Mouse (Mus musculus): ENCODE measurements around the gene Sprtn. TPM values are rescaled to one million over a fixed set of nuclear protein-coding genes. Genes with fewer than 3 reads are reported as not detected.
A peak's percentile ranks its signal among the peaks of the same experiment; 100 is the strongest.

Gene Sprtn
- total and polyA plus RNA-seq, 2 experiments from 2014 or later: 6.0 to 16.0 TPM

GRCm38 (mm10) chr8:124929006-124929405 is 31.3 kb downstream of the Sprtn start:
- Histone ChIP-seq H3K9me3 (ENCODE audit: low read length) (no peaks in the 10 kb centered on the region), H3K27ac (ENCODE audit: low read depth, low read length) (no peak overlapping the region), H3K4me1 (ENCODE audit: insufficient read depth) (no peaks in the 10 kb centered on the region), H3K9ac (no peak overlapping the region), H3K4me2 (ENCODE audit: low read depth) (no peak overlapping the region), H3K36me3 (ENCODE audit: insufficient read depth) (no peaks in the 10 kb centered on the region; the same call in 1 of the 2 replicates), H3K27me3 (ENCODE audit: insufficient read depth, low read length) (no peaks in the 10 kb centered on the region), H3K4me3 (ENCODE audit: low read depth, low read length) (no peak overlapping the region)
- TF ChIP-seq CTCF (IDR thresholded peaks at IDR 0.05; ENCODE audit: low read depth): no peak
- WGBS: 89% methylated on average over 11 of the region's 11 CpGs
- ATAC-seq: no peak
- DNase-seq: no peak

GRCm38 (mm10) chr8:124930086-124930485 is 32.4 kb downstream of the Sprtn start:
- Histone ChIP-seq H3K27ac (ENCODE audit: low read depth, low read length) (peak overlapping the region; percentile 47; the same call in 1 of the 2 replicates), H3K9ac (no peak overlapping the region), H3K9me3 (ENCODE audit: low read length) (no peaks in the 10 kb centered on the region), H3K4me1 (ENCODE audit: insufficient read depth) (no peaks in the 10 kb centered on the region), H3K4me2 (ENCODE audit: low read depth) (no peak overlapping the region), H3K4me3 (ENCODE audit: low read depth, low read length) (no peak overlapping the region), H3K27me3 (ENCODE audit: insufficient read depth, low read length) (no peaks in the 10 kb centered on the region), H3K36me3 (ENCODE audit: insufficient read depth) (no peaks in the 10 kb centered on the region)
- 77% methylated on average over 13 of the region's 13 CpGs for WGBS
- DNase-seq (peak; percentile 52), ATAC-seq (peak; percentile 48)
- no peak for TF ChIP-seq CTCF (IDR thresholded peaks at IDR 0.05; ENCODE audit: low read depth)

- no peaks in the 10 kb centered on the region for H3K27me3 ChIP-seq (ENCODE audit: insufficient read depth, low read length)
- H3K4me1 ChIP-seq (ENCODE audit: insufficient read depth): no peaks in the 10 kb centered on the region
- DNase-seq: no peak
- 80% methylated on average over 4 of the region's 4 CpGs for WGBS
- peak overlapping the region; percentile 47; the same call in 1 of the 2 replicates for H3K27ac ChIP-seq (ENCODE audit: low read depth, low read length)
- no peak overlapping the region for H3K4me3 ChIP-seq (ENCODE audit: low read depth, low read length)
- no peak overlapping the region for H3K9ac ChIP-seq
- TF ChIP-seq CTCF (IDR thresholded peaks at IDR 0.05; ENCODE audit: low read depth): peak; percentile 24; the same call in 1 of the 2 replicates
- ATAC-seq: no peak
- H3K36me3 ChIP-seq (ENCODE audit: insufficient read depth): no peaks in the 10 kb centered on the region
- no peak overlapping the region for H3K4me2 ChIP-seq (ENCODE audit: low read depth)
- H3K9me3 ChIP-seq (ENCODE audit: low read length): no peaks in the 10 kb centered on the region
Measured at GRCm38 (mm10) chr8:124930649-124931048, 33.0 kb downstream of the Sprtn start.

- H3K4me3 ChIP-seq (ENCODE audit: low read depth, low read length): no peak overlapping the region
- no peaks in the 10 kb centered on the region for H3K36me3 ChIP-seq (ENCODE audit: insufficient read depth)
- H3K27ac ChIP-seq (ENCODE audit: low read depth, low read length): no peak overlapping the region
- ATAC-seq (no peak), DNase-seq (no peak)
- no peaks in the 10 kb centered on the region for H3K27me3 ChIP-seq (ENCODE audit: insufficient read depth, low read length)
- H3K4me1 ChIP-seq (ENCODE audit: insufficient read depth): no peaks in the 10 kb centered on the region
- 87% methylated on average over 3 of the region's 3 CpGs for WGBS
- H3K4me2 ChIP-seq (ENCODE audit: low read depth): no peak overlapping the region
- TF ChIP-seq CTCF (IDR thresholded peaks at IDR 0.05; ENCODE audit: low read depth): no peak
- H3K9me3 ChIP-seq (ENCODE audit: low read length): no peaks in the 10 kb centered on the region
- no peak overlapping the region for H3K9ac ChIP-seq
Measured at GRCm38 (mm10) chr8:124932435-124932834, 34.7 kb downstream of the Sprtn start.

- no peaks in the 10 kb centered on the region for H3K9me3 ChIP-seq (ENCODE audit: low read length)
- 89% methylated on average over 5 of the region's 5 CpGs for WGBS
- TF ChIP-seq CTCF (IDR thresholded peaks at IDR 0.05; ENCODE audit: low read depth): no peak
- H3K4me2 ChIP-seq (ENCODE audit: low read depth): no peak overlapping the region
- no peaks in the 10 kb centered on the region for H3K4me1 ChIP-seq (ENCODE audit: insufficient read depth)
- no peak overlapping the region for H3K9ac ChIP-seq
- DNase-seq: no peak
- no peaks in the 10 kb centered on the region for H3K27me3 ChIP-seq (ENCODE audit: insufficient read depth, low read length)
- H3K27ac ChIP-seq (ENCODE audit: low read depth, low read length): no peak overlapping the region
- no peak for ATAC-seq
- H3K36me3 ChIP-seq (ENCODE audit: insufficient read depth): 0 out of 2 replicates have a peak, but pooled peaks cover 4% of the 10 kb centered on the region
- no peak overlapping the region for H3K4me3 ChIP-seq (ENCODE audit: low read depth, low read length)
Measured at GRCm38 (mm10) chr8:124935116-124935515, 37.4 kb downstream of the Sprtn start.

- Histone ChIP-seq H3K4me1 (ENCODE audit: insufficient read depth) (no peaks in the 10 kb centered on the region), H3K27me3 (ENCODE audit: insufficient read depth, low read length) (no peaks in the 10 kb centered on the region), H3K36me3 (ENCODE audit: insufficient read depth) (peaks cover 10% of the 10 kb centered on the region; the same call in 1 of the 2 replicates), H3K9ac (no peak overlapping the region), H3K27ac (ENCODE audit: low read depth, low read length) (no peak overlapping the region), H3K4me3 (ENCODE audit: low read depth, low read length) (no peak overlapping the region), H3K9me3 (ENCODE audit: low read length) (no peaks in the 10 kb centered on the region), H3K4me2 (ENCODE audit: low read depth) (no peak overlapping the region)
- no peak for TF ChIP-seq CTCF (IDR thresholded peaks at IDR 0.05; ENCODE audit: low read depth)
- WGBS: 98% methylated on average over 10 of the region's 10 CpGs
- ATAC-seq (no peak), DNase-seq (no peak)
Measured at GRCm38 (mm10) chr8:124936699-124937098, 39.0 kb downstream of the Sprtn start.

- ATAC-seq: no peak
Measured at GRCm38 (mm10) chr8:124937293-124937692, 39.6 kb downstream of the Sprtn start.

More at GRCm38 (mm10) chr8:124937293-124937692, 39.6 kb downstream of the Sprtn start:
- no peak overlapping the region for H3K4me3 ChIP-seq (ENCODE audit: low read depth, low read length)
- no peaks in the 10 kb centered on the region for H3K9me3 ChIP-seq (ENCODE audit: low read length)
- 97% methylated on average over 4 of the region's 4 CpGs for WGBS
- H3K36me3 ChIP-seq (ENCODE audit: insufficient read depth): peaks cover 10% of the 10 kb centered on the region; the same call in 1 of the 2 replicates
- H3K27me3 ChIP-seq (ENCODE audit: insufficient read depth, low read length): no peaks in the 10 kb centered on the region
- DNase-seq: no peak
- no peaks in the 10 kb centered on the region for H3K4me1 ChIP-seq (ENCODE audit: insufficient read depth)
- no peak overlapping the region for H3K9ac ChIP-seq
- TF ChIP-seq CTCF (IDR thresholded peaks at IDR 0.05; ENCODE audit: low read depth): no peak
- no peak overlapping the region for H3K27ac ChIP-seq (ENCODE audit: low read depth, low read length)
- no peak overlapping the region for H3K4me2 ChIP-seq (ENCODE audit: low read depth)
